Mouse (Mus musculus) spleen, adult 18-20 months (tissue): ENCODE results near the gene Olfr463.

Experiments
- DNase-seq, 2 experiments: peaks; one replicate each; pipeline ENCODE4 v3.0.0; 2022; ENCODE audit warnings: mixed read lengths in 2 of 2

Gene Olfr463

DNA sequence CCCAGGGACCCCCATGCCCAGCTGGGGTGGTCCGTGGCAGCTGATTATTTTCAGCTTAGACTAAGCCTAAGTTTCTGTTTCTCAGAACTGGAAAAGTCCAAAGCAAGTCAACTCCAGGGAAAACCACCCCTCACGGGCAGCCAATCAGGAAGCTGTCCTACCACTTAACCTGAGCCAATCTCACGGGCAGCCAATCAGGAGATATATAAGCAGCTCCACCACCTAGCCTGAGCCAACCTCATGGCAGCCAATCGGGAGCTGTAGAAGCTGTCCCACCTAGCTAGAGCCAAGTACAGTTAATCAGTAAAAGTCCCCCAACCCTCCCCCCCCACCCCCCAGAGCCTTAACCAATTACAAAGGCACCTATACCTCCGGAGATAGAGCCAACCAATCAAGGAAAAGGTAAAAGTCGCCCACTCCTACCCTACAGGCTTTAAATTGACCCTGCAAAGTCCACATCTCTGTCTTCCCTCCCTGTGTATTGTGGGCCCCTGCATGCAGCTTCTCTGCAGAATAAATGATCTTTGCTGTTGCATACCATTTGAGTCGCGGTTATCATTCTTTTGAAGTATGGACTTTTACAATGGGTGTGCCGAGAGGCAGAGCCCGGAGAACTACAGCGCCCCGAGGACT lies 50.1 kb downstream of the Olfr463 start:
- no peak for DNase-seq
